Mouse (Mus musculus) intestine, embryonic 14.5 days (tissue): ENCODE data around the gene Svbp. TPM values are rescaled to one million over a fixed set of nuclear protein-coding genes. Genes with fewer than 3 reads are reported as not detected.

Experiments
- ATAC-seq: fragments of 200-750 bp; cut with Nextera tagmentation; replicated peaks from 2 replicates; pipeline ENCODE4 v1.8.0; 2017; ENCODE audit warnings: low read depth, moderate number of reproducible peaks, moderate TSS enrichment, moderate library complexity; ENCODE audit not compliant: low FRiP score, low TSS enrichment
- DNase-seq: peaks from one replicate; pipeline ENCODE4 v3.0.0-alpha.2; 2018; ENCODE audit warnings: low spot score
- H3K27ac ChIP-seq: fragments of 300-500 bp; sonication (generic); 2 replicates; pipeline ENCODE4 v1.5.1; 2014; ENCODE audit warnings: low read depth, mild to moderate bottlenecking, control low read depth
- H3K27me3 ChIP-seq: fragments of 300-500 bp; sonication (generic); replicated peaks from 2 replicates; pipeline ENCODE4 v1.6.1; 2014; ENCODE audit warnings: low read length, control low read depth; ENCODE audit not compliant: control insufficient read depth, insufficient read depth
- H3K36me3 ChIP-seq: fragments of 300-500 bp; sonication (generic); 2 replicates; pipeline ENCODE4 v1.6.1; 2014; ENCODE audit warnings: low read length, control low read depth; ENCODE audit not compliant: control insufficient read depth, insufficient read depth
- H3K4me1 ChIP-seq: fragments of 300-500 bp; sonication (generic); replicated peaks from 2 replicates; pipeline ENCODE4 v1.6.1; 2014; ENCODE audit warnings: low read length, control low read depth, mixed read lengths; ENCODE audit not compliant: control insufficient read depth, insufficient read depth
- H3K4me2 ChIP-seq: fragments of 300-500 bp; sonication (generic); 2 replicates; pipeline ENCODE4 v1.6.1; 2014; ENCODE audit warnings: low read length
- H3K4me3 ChIP-seq: fragments of 300-500 bp; sonication (generic); 2 replicates; pipeline ENCODE4 v1.5.1; 2014; ENCODE audit warnings: low read depth, low read length, control low read depth, mixed read lengths
- H3K9ac ChIP-seq: fragments of 300-500 bp; sonication (generic); 2 replicates; pipeline ENCODE4 v1.6.1; 2014; ENCODE audit warnings: mild to moderate bottlenecking, low read length
- H3K9me3 ChIP-seq: fragments of 300-500 bp; sonication (generic); 2 replicates; pipeline ENCODE4 v1.6.1; 2016; ENCODE audit warnings: low read length, control low read depth; ENCODE audit not compliant: control insufficient read depth
- WGBS: fragments of 180-500 bp; shearing (Covaris S2); extraction: QIAGEN DNeasy Blood & Tissue Kit; methylation state at CpG from one replicate; pipeline ENCODE4 v1.1.7; 2014; 5-methylcytosine and 5-hydroxymethylcytosine counted together
- polyA plus RNA-seq: library from polyadenylated mRNA; unstranded; fragments of >200 nt; fragmentation: Nextera tagmentation; extraction: Ambion mirVana; gene quantifications from 2 replicates; pipeline ENCODE4 v1.2.1, GENCODE M21; 2014

The Svbp gene
- polyA plus RNA-seq, 1 experiment from 2014 or later: 143 TPM

DNA sequence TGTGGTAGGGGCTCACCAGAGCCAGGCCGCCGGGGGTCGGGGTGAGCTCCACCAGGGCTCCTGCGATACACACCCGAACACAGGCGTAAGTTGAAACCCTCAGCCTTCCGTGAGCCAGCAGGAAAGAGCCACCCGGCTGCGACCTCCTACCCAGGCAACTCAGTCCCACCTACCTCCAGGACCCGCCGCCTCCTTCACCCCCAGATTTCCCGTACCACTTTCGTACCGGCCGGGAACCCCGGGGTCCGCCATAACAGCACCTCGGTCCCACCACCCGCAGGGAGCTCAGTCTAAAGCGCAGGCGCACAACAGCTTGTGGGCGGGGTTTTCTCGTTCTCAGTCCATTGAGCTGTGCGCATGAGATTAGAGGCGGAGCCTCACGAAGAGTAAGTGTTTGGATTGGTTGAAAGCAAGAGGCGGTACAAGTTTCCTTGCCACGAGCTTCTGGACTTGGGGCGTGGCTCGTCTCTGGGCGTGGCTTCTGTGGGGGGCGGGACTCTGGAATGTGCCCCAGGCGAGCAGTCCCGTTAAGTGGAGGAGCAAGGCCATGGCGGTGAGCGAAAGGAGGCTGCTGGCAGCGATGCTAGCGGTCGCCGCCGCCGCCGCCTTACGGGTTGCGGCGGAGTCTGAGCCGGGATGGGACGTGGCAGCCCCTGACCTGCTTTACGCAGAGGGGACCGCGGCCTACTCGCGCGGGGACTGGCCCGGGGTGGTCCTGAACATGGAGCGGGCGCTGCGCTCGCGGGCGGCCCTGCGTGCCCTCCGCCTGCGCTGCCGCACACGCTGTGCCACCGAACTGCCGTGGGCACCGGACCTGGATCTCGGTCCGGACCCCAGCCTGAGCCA lies 37.5 kb downstream of the Svbp start, which contains the start of the genes AU022252 and P3h1:
TSS of gene AU022252 (minus strand) at position 303 of the 846 bp plus-strand sequence.
TSS of gene P3h1 (plus strand) at position 506 of the 846 bp plus-strand sequence.
- whole genome bisulfite sequencing: 0% methylated on average over 70 of the region's 71 CpGs
- peak within 1 kb of the TSS; percentile 91 for H3K4me3 ChIP-seq
- no peaks in the 10 kb centered on the region for H3K9me3 ChIP-seq
- H3K4me1 ChIP-seq: peaks cover 16% of the 10 kb centered on the region
- ATAC-seq (peak; percentile 95), DNase-seq (peak; percentile 99)
- peak within 1 kb of the TSS; percentile 75 for H3K4me2 ChIP-seq
- H3K27ac ChIP-seq: peak within 1 kb of the TSS; percentile 55
- peak within 1 kb of the TSS; percentile 74 for H3K9ac ChIP-seq
- H3K36me3 ChIP-seq: peaks cover 29% of the 10 kb centered on the region
- no peaks in the 10 kb centered on the region for H3K27me3 ChIP-seq

- peak; percentile 54 for ATAC-seq
- Histone ChIP-seq H3K27ac (peak overlapping the region; percentile 55), H3K4me2 (peak overlapping the region; percentile 70), H3K36me3 (peaks cover 23% of the 10 kb centered on the region), H3K4me1 (peaks cover 16% of the 10 kb centered on the region), H3K9ac (peak overlapping the region; percentile 63), H3K27me3 (no peaks in the 10 kb centered on the region), H3K4me3 (peak overlapping the region; percentile 91), H3K9me3 (no peaks in the 10 kb centered on the region)
- under 1% methylated on average over 36 of the region's 36 CpGs for WGBS
- DNase-seq: peak; percentile 78
Observed at GRCm38 (mm10) chr4:119233256-119233901, 38.3 kb downstream of the Svbp start.

DNA sequence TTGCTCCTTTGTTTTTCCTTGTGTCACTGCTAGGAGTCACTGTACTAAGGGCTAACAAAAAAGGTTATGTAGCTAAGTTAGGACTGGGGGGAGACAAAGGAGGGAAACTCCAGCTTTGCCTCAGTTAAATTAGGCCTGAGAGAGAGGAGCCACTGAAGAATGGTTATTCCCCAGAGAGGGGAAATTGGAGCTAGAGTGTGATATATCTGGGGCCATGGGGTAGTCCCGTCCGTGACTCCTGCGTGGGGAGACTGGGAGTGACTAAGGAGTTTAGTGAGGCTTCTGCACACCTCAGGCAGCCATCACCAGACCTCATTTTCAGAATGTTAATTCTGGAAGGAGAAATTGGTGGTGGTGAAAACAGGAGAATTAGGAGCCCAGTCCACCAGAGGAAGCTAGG lies 39.2 kb downstream of the Svbp start:
- ATAC-seq (no peak), DNase-seq (no peak)
- no peaks in the 10 kb centered on the region for H3K27me3 ChIP-seq
- H3K4me2 ChIP-seq: peak overlapping the region; percentile 70
- peak overlapping the region; percentile 63 for H3K9ac ChIP-seq
- H3K9me3 ChIP-seq: no peaks in the 10 kb centered on the region
- H3K27ac ChIP-seq: no peak overlapping the region
- WGBS: 80% methylated on average over 3 of the region's 3 CpGs
- H3K4me3 ChIP-seq: peak overlapping the region; percentile 91
- peaks cover 16% of the 10 kb centered on the region for H3K4me1 ChIP-seq
- H3K36me3 ChIP-seq: peaks cover 21% of the 10 kb centered on the region

DNA sequence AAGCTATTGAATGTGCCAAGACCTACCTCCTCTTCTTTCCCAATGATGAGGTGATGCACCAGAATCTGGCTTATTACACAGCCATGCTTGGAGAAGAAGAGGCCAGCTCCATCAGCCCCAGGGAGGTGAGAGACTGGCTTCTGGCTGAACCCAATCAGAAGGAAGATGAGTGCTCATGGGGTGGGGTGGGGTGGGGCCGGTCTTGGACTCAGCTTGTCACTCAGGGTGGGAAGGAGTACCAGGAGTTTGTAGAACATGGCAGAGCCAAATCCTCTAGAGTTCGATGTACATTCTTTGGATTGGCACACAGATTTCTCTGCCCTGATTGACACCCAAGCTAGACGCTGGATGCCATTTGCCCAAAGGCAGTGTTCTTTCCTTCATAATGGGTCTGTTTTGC lies 43.6 kb downstream of the Svbp start:
- no peaks in the 10 kb centered on the region for H3K9me3 ChIP-seq
- H3K4me1 ChIP-seq: peaks cover 8% of the 10 kb centered on the region; the same call in 1 of the 2 replicates
- DNase-seq (no peak), ATAC-seq (no peak)
- no peaks in the 10 kb centered on the region for H3K27me3 ChIP-seq
- H3K36me3 ChIP-seq: peaks cover 44% of the 10 kb centered on the region
- no peak overlapping the region for H3K4me3 ChIP-seq
- 78% methylated on average over 3 of the region's 3 CpGs for WGBS
- no peak overlapping the region for H3K4me2 ChIP-seq
- H3K27ac ChIP-seq: no peak overlapping the region
- no peak overlapping the region for H3K9ac ChIP-seq

GRCm38 (mm10) chr4:119239181-119239682 lies 44.1 kb downstream of the Svbp start:
- Histone ChIP-seq H3K4me3 (no peak overlapping the region), H3K4me1 (peaks cover 6% of the 10 kb centered on the region; the same call in 1 of the 2 replicates), H3K9me3 (no peaks in the 10 kb centered on the region), H3K36me3 (peaks cover 49% of the 10 kb centered on the region), H3K4me2 (no peak overlapping the region), H3K27ac (peak overlapping the region; percentile 22; the same call in 1 of the 2 replicates), H3K9ac (no peak overlapping the region), H3K27me3 (no peaks in the 10 kb centered on the region)
- WGBS: 42% methylated on average over 12 of the region's 12 CpGs
- DNase-seq (peak; percentile 71), ATAC-seq (peak; percentile 44)

DNA sequence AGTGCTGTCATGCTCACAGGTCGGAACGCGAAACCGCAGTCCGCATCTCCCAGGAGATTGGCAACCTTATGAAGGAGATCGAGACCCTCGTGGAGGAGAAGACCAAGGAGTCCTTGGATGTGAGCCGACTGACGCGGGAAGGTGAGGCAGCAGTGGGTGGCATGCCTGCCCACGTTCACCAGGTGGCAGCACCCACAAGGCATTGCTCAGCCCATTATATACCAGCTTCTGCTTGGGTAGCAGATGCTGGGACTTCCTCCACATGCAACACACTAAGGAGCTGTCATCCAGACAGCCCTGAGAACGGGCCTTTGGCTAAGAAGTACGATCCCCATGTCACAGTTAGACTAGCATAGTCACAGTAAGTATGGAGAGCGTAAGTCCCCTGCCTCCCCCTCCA lies 46.6 kb downstream of the Svbp start:
- Histone ChIP-seq H3K9ac (no peak overlapping the region), H3K9me3 (no peaks in the 10 kb centered on the region), H3K4me2 (no peak overlapping the region), H3K36me3 (peaks cover 61% of the 10 kb centered on the region), H3K4me3 (no peak overlapping the region), H3K27ac (no peak overlapping the region), H3K4me1 (no peaks in the 10 kb centered on the region), H3K27me3 (no peaks in the 10 kb centered on the region)
- DNase-seq: no peak
- ATAC-seq: no peak
- 87% methylated on average over 14 of the region's 14 CpGs for WGBS

GRCm38 (mm10) chr4:119242571-119242970 lies 47.5 kb downstream of the Svbp start:
- DNase-seq: no peak
- H3K27ac ChIP-seq: no peak overlapping the region
- no peaks in the 10 kb centered on the region for H3K27me3 ChIP-seq
- H3K4me1 ChIP-seq: no peaks in the 10 kb centered on the region
- no peak overlapping the region for H3K9ac ChIP-seq
- no peak overlapping the region for H3K4me3 ChIP-seq
- no peaks in the 10 kb centered on the region for H3K9me3 ChIP-seq
- H3K4me2 ChIP-seq: no peak overlapping the region
- 92% methylated on average over 12 of the region's 12 CpGs for WGBS
- peaks cover 57% of the 10 kb centered on the region for H3K36me3 ChIP-seq
- no peak for ATAC-seq

- Histone ChIP-seq H3K9ac (no peak overlapping the region), H3K9me3 (no peaks in the 10 kb centered on the region), H3K4me2 (no peak overlapping the region), H3K27me3 (no peaks in the 10 kb centered on the region), H3K27ac (no peak overlapping the region), H3K4me1 (no peaks in the 10 kb centered on the region), H3K4me3 (no peak overlapping the region), H3K36me3 (peaks cover 66% of the 10 kb centered on the region)
- ATAC-seq (no peak), DNase-seq (no peak)
- 78% methylated on average over 22 of the region's 22 CpGs for WGBS
Observed at GRCm38 (mm10) chr4:119244468-119245240, 49.5 kb downstream of the Svbp start.
